Mouse (Mus musculus) colon, adult 2 months (tissue): ENCODE results near the gene Prr27. TPM values are rescaled to one million over a fixed set of nuclear protein-coding genes. Genes with fewer than 3 reads are reported as not detected.

Experiments
- polyA plus RNA-seq: library from polyadenylated mRNA; depleted of rRNA; stranded (reverse); fragments of >200 nt; gene quantifications from 2 replicates; pipeline ENCODE4 v1.2.3, GENCODE M21; 2012; rRNA removed

Gene Prr27
- polyA plus RNA-seq: not detected in 2 replicates

GRCm38 (mm10) chr5:87825386-87825785 lies at the start of gene Prr27:
Gene Prr27 (plus strand): TSS chr5:87825686.

GRCm38 (mm10) chr5:87807782-87808181 lies 17.7 kb upstream of the Prr27 start, which contains the start of gene Csn1s2b:
Gene Csn1s2b (plus strand): TSS chr5:87808082.

GRCm38 (mm10) chr5:87884729-87885128 lies 59.2 kb downstream of the Prr27 start, which contains the start of gene Odam:
Gene Odam (plus strand): TSS chr5:87885029.

Other genes starting within 250 kb of the Prr27 start
- not detected in 2 replicates for gene Sult1e1, start 234.1 kb upstream of the Prr27 start, polyA plus RNA-seq
- not detected in 2 replicates for gene Csn1s1, start 159.5 kb upstream of the Prr27 start, polyA plus RNA-seq
- gene Csn2, start 126.1 kb upstream of the Prr27 start, polyA plus RNA-seq: not detected in 2 replicates
- gene Csn1s2a, start 51.1 kb upstream of the Prr27 start, polyA plus RNA-seq: not detected in 2 replicates
- not detected in 2 replicates for gene Csn1s2b, start 17.6 kb upstream of the Prr27 start, polyA plus RNA-seq
- gene Odam, start 59.3 kb downstream of the Prr27 start, polyA plus RNA-seq: not detected in 2 replicates
- not detected in 2 replicates for gene Csn3, start 99.9 kb downstream of the Prr27 start, polyA plus RNA-seq
- not detected in 2 replicates for gene 2310003L06Rik, start 143.8 kb downstream of the Prr27 start, polyA plus RNA-seq
- gene Gm28434, start 143.8 kb downstream of the Prr27 start, polyA plus RNA-seq: not detected in 2 replicates
- not detected in 2 replicates for gene Cabs1, start 153.8 kb downstream of the Prr27 start, polyA plus RNA-seq
- gene Smr3a, start 176.9 kb downstream of the Prr27 start, polyA plus RNA-seq: not detected in 2 replicates